Mouse (Mus musculus): Measurements from ENCODE around the gene Erg28. TPM values are rescaled to one million over a fixed set of nuclear protein-coding genes. Genes with fewer than 3 reads are reported as not detected.

Gene Erg28
- polyA plus RNA-seq, 1 experiment from 2014 or later: 85.7 TPM

GRCm38 (mm10) chr12:85766287-85766686 is 58.1 kb downstream of the Erg28 start:
- peak; percentile 46 for DNase-seq
- H3K9me3 ChIP-seq (ENCODE audit: low read length): no peaks in the 10 kb centered on the region
- H3K4me3 ChIP-seq (ENCODE audit: low read depth, low read length): no peak overlapping the region
- no peaks in the 10 kb centered on the region for H3K36me3 ChIP-seq (replicated peaks; ENCODE audit: insufficient read depth, low read length)
- no peak for TF ChIP-seq CTCF (IDR thresholded peaks at IDR 0.05; ENCODE audit: low read depth)
- peak; percentile 63 for TF ChIP-seq EP300 (IDR thresholded peaks at IDR 0.05; ENCODE audit: low read depth)
- 50% methylated on average over 3 of the region's 3 CpGs for WGBS (ENCODE audit: insufficient replicate concordance)
- H3K9ac ChIP-seq (replicated peaks): no peak overlapping the region
- H3K4me2 ChIP-seq (ENCODE audit: low read depth, low read length): peak overlapping the region; percentile 50
- no peaks in the 10 kb centered on the region for H3K27me3 ChIP-seq (ENCODE audit: insufficient read depth, low read length)
- ATAC-seq: peak; percentile 92
- H3K4me1 ChIP-seq (ENCODE audit: insufficient read depth): peaks cover 7% of the 10 kb centered on the region; the same call in 1 of the 2 replicates
- peak overlapping the region; percentile 68 for H3K27ac ChIP-seq (ENCODE audit: low read depth)

Other genes with a start within 250 kb of the Erg28 start
- 0.25 and 0.33 TPM in 2 replicates for gene Jdp2, start 225.5 kb downstream of the Erg28 start, polyA plus RNA-seq (2015; fragmentation: Nextera tagmentation; extraction: Ambion mirVana)
- gene Batf, start 137.9 kb downstream of the Erg28 start, polyA plus RNA-seq (2015; fragmentation: Nextera tagmentation; extraction: Ambion mirVana): 3.3 and 4.2 TPM in 2 replicates
- 5.9 and 6.6 TPM in 2 replicates for gene Flvcr2, start 78.0 kb downstream of the Erg28 start, polyA plus RNA-seq (2015; fragmentation: Nextera tagmentation; extraction: Ambion mirVana)
- 2.8 and 3.0 TPM in 2 replicates for gene Ttll5, start 109 bp upstream of the Erg28 start, polyA plus RNA-seq (2015; fragmentation: Nextera tagmentation; extraction: Ambion mirVana)